Mouse (Mus musculus): ENCODE data around the gene Krcc1. TPM values are rescaled to one million over a fixed set of nuclear protein-coding genes. Genes with fewer than 3 reads are reported as not detected.

Gene Krcc1
- total RNA-seq (2015) (88.0 and 114 TPM in 2 replicates), total RNA-seq (2017) (124 and 139 TPM in 2 replicates)

GRCm38 (mm10) chr6:71271389-71272315, at the start of gene Krcc1:
TSS of gene Krcc1 (plus strand) at chr6:71271677.
- ATAC-seq (ENCODE audit: poor library complexity, severe bottlenecking) = peak; percentile 79

- ATAC-seq (ENCODE audit: poor library complexity, severe bottlenecking) = no peak
These were observed 47.1 kb upstream of the Krcc1 start for GRCm38 (mm10) chr6:71224184-71224943.

- no peak for ATAC-seq (ENCODE audit: poor library complexity, severe bottlenecking)
These were observed 44.9 kb upstream of the Krcc1 start for GRCm38 (mm10) chr6:71226544-71226943.

GRCm38 (mm10) chr6:71227157-71227770, 44.2 kb upstream of the Krcc1 start:
- ATAC-seq (ENCODE audit: poor library complexity, severe bottlenecking) = no peak

GRCm38 (mm10) chr6:71235121-71235520, 36.4 kb upstream of the Krcc1 start:
- no peak for ATAC-seq (ENCODE audit: poor library complexity, severe bottlenecking)

- ATAC-seq (ENCODE audit: poor library complexity, severe bottlenecking) = no peak
These were observed 35.5 kb upstream of the Krcc1 start for GRCm38 (mm10) chr6:71235944-71236343.

- ATAC-seq (ENCODE audit: poor library complexity, severe bottlenecking) = no peak
These were observed 35.0 kb upstream of the Krcc1 start for GRCm38 (mm10) chr6:71236506-71236905.

GRCm38 (mm10) chr6:71237031-71237431, 34.4 kb upstream of the Krcc1 start:
- ATAC-seq (ENCODE audit: poor library complexity, severe bottlenecking) = no peak

- ATAC-seq (ENCODE audit: poor library complexity, severe bottlenecking) = no peak
These were observed 32.3 kb upstream of the Krcc1 start for GRCm38 (mm10) chr6:71239069-71239750.

- ATAC-seq (ENCODE audit: poor library complexity, severe bottlenecking) = no peak
These were observed 30.6 kb upstream of the Krcc1 start for GRCm38 (mm10) chr6:71240831-71241230.

- no peak for ATAC-seq (ENCODE audit: poor library complexity, severe bottlenecking)
These were observed 28.7 kb upstream of the Krcc1 start for GRCm38 (mm10) chr6:71242811-71243210.

GRCm38 (mm10) chr6:71243258-71243657, 28.2 kb upstream of the Krcc1 start:
- no peak for ATAC-seq (ENCODE audit: poor library complexity, severe bottlenecking)

GRCm38 (mm10) chr6:71248420-71248819, 23.1 kb upstream of the Krcc1 start:
- ATAC-seq (ENCODE audit: poor library complexity, severe bottlenecking) = no peak

- ATAC-seq (ENCODE audit: poor library complexity, severe bottlenecking) = no peak
These were observed 21.9 kb upstream of the Krcc1 start for GRCm38 (mm10) chr6:71249615-71250014.

- ATAC-seq (ENCODE audit: poor library complexity, severe bottlenecking) = no peak
These were observed 20.5 kb upstream of the Krcc1 start for GRCm38 (mm10) chr6:71250951-71251350.

GRCm38 (mm10) chr6:71254456-71254855, 17.0 kb upstream of the Krcc1 start:
- ATAC-seq (ENCODE audit: poor library complexity, severe bottlenecking) = no peak

GRCm38 (mm10) chr6:71256166-71256565, 15.3 kb upstream of the Krcc1 start:
- no peak for ATAC-seq (ENCODE audit: poor library complexity, severe bottlenecking)

GRCm38 (mm10) chr6:71257375-71257774, 14.1 kb upstream of the Krcc1 start:
- ATAC-seq (ENCODE audit: poor library complexity, severe bottlenecking) = no peak

- ATAC-seq (ENCODE audit: poor library complexity, severe bottlenecking) = no peak
These were observed 12.9 kb upstream of the Krcc1 start for GRCm38 (mm10) chr6:71258562-71258961.

GRCm38 (mm10) chr6:71259166-71259565, 12.3 kb upstream of the Krcc1 start:
- ATAC-seq (ENCODE audit: poor library complexity, severe bottlenecking) = no peak
